Mouse (Mus musculus) 416B (cell line): ENCODE results near the gene Olfr110.
"Not testable (repeated sequence)": the region's sequence is repeated elsewhere in the genome, so short reads cannot be mapped to it uniquely, and the experiment has no call there.

Experiments
- DNase-seq: peaks from one replicate; pipeline ENCODE4 v3.0.0; 2011; ENCODE audit warnings: low read depth

Gene Olfr110

DNA sequence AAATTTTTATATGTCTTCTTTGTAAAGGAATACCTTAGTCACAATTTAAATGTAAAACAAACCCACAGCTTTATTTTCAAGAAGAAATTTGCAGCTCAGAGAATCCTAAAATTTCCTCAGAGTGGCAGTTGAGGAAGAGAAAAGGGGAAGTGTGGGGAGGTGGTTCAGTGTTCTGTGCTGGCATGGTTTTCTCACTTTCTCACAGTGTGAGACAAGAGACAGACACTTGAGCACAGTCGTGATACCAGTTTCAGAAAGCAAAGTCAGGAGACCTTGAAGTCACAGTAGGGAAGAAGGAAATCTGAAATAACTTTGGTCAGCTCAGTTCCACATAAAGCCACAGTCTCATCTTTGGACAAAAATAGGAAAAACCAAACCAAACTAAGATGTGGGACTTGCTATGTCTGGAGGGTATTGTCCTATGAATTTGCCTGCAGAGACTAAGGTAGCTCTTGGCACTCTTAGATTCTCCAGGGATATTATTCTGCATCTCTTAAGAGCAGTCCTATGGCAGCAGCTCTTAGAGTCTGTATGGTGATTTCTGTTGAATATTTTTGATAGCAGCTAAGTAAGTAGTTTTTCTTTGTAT is at the start of gene Olfr110:
TSS of gene Olfr110 (plus strand) at position 539 of the 589 bp plus-strand sequence.
- no peak for DNase-seq

DNA sequence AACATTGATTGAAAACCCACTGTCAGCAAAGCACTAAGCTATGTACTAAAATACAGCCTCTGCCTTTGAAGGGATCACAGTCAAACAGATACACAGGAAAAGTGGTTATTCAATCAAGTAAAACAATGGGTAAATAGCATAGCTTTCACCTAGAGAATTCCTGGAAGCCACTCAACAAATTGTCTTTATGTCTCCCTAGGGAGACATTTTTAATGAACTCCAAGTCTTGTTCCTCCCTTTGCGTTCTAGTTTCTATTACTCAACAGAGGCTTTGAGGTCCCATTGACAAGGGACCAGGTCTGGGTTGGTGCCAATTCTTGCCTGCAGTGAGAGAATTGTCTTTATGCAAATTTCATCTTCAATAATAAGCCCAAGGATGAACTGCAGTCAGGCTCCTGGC is 47.1 kb upstream of the Olfr110 start, which contains the start of gene Olfr108:
TSS of gene Olfr108 (plus strand) at position 301 of the 400 bp plus-strand sequence.
- DNase-seq, result no peak

DNA sequence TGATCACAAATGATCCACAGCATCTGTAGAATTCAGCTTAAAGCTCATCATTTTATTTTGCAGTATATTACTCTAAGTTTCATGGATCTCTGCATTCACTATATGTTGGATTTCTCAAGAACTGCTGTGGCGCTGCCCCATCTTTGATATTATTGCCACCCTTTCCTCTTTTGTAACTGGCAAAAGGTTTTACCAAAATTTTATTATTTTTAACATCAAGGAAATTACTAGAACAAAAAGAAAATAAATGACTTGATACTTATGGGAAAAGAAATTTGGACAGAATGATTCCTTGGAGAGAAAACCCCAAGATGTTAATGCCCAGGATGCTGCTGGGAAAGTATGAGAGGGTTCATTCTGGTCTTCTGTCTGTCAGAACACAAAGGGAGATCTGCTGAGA is 33.7 kb upstream of the Olfr110 start, which contains the start of gene Olfr109:
TSS of gene Olfr109 (plus strand) at position 301 of the 400 bp plus-strand sequence.
- DNase-seq, result no peak

DNA sequence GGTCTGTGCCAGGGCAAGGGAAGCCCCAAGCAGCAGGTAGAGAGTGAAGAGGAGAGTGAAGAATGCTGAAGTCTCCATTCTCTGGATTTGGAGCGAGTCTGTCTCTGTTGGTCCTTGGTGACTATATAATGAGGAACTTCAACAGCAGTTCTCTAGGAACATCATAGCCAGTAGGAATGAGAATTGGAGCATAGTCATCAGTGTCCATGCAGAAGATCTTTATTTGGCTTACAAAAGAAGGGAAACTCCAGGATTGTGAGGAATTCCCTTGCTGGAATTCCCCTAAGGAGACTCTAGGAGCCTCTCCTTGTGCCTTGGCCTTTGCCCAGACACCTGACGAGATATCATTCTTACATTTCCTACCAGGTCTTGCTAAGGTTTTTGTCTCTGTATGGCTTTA is 8.8 kb upstream of the Olfr110 start, which contains the start of gene H2-M2:
TSS of gene H2-M2 (minus strand) at position 101 of the 400 bp plus-strand sequence.
- no peak for DNase-seq

DNA sequence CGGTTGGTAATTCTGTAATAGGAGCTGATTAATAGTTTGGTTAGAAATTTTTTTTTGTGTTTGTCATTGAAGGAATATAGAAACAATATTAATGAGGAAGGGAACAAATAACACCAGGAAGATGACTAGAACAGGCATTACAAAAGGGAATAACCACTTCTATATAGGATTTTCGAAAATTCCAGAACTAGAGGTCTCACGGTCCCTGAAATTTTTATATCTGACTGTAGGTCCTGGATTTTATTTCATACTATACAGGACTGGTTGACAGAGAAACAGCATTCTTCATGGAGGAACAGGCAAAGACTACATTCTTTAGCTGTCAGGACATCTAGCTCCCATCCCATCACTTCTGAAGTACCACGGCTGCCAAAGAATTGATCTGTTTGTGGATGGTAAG is 15.5 kb downstream of the Olfr110 start, which contains the start of gene Olfr111:
TSS of gene Olfr111 (plus strand) at position 301 of the 400 bp plus-strand sequence.
- no peak for DNase-seq

DNA sequence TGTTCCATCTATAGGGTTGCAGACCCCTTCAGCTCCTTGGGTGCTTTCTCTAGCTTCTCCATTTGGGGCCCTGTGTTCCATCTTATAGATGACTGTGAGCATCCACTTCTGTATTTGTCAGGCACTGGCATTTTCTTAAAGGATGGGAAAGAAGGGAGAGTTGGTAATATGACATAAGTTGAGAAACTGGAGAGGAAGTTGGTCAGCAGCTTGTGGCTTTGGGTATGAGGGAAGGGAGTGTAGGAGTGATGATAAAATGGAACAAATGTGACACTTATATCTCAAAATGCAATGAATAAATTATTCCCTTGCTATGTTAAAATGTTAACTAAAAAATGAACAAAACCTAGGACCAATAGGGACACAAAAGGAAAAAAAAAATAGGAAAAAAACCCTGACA is 32.3 kb downstream of the Olfr110 start:
- not testable (repeated sequence) for DNase-seq

DNA sequence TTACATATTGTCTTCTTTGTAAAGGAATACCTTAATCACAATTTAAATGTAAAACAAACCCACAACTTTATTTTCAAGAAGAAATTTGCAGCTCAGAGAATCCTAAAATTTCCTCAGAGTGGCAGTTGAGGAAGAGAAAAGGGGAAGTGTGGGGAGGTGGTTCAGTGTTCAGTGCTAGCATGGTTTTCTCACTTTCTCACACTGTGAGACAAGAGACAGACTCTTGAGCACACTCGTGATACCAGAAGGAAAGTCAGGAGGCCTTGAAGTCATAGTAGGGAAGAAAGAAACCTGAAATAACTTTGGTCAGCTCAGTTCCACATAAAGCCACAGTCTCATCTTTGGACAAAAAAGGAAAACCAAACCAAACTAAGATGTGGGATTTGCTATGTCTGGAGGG is 33.2 kb downstream of the Olfr110 start:
- DNase-seq, result not testable (repeated sequence)

DNA sequence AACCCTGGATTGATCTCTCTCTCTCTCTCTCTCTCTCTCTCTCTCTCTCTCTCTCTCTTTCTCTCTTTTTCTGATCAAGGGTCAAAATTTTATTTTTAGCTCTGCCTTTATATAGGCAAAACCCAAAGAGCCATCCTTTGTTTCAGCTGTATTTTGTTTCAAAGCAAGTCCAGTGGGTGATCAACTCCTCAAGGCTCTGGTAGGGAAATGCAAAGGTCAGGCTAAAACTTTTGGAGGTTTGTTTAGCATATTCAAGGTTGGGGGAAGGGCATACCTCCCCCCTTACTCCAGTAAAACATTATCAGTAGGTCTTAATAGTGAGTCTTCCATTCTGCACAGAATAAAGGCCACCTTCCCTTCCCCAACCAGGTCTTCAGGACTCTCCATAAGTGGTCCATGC is 42.9 kb downstream of the Olfr110 start:
- no peak for DNase-seq

DNA sequence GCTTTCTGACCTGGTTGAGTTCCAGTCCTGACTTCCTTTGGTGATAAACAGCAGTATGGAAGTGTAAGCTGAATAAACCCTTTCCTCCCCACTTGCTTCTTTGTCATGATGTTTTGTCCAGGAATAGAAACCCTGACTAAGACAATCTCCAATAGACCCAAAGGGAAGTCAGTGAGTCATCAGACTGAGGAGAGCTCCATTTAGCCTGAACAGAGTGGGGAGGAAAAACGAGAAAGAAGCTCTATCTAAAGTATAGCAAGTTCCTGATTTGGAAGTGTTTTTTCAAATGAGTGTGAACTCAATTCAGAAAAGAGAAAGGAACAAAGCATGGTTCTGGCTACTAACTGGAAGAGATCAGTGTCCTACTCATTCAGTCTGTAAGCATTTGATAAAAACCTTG is 46.1 kb downstream of the Olfr110 start:
- not testable (repeated sequence) for DNase-seq

DNA sequence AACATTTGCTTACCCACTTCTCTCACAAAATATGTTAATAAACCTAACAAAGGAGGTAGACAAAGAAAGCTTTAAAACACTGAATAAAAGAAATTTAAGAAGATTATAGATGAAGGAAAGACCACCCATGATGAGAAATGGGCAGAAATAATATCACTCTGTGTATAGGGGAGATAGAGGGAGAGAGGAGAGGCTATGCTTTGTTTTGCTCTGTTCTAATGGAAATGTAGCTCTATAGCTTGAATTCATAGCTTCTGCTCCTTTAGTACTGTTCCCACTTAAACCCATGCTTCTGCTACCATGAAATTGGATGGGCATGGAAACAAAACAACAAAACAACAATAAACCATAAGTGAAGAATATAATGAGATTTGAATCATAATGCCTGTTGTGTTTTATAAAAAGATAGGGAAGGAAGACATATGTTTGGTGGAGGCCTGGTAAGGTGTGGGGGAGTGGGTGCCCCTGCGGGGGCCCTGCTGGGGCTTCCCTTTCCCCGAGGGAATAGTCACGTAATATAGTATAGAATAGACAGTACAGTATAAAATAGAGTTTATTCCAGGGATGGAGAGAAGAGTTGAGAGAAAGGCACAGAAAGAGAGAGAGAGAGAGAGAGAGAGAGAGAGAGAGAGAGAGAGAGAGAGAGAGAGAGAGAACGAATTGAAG is 49.3 kb downstream of the Olfr110 start:
- no peak for DNase-seq

DNA sequence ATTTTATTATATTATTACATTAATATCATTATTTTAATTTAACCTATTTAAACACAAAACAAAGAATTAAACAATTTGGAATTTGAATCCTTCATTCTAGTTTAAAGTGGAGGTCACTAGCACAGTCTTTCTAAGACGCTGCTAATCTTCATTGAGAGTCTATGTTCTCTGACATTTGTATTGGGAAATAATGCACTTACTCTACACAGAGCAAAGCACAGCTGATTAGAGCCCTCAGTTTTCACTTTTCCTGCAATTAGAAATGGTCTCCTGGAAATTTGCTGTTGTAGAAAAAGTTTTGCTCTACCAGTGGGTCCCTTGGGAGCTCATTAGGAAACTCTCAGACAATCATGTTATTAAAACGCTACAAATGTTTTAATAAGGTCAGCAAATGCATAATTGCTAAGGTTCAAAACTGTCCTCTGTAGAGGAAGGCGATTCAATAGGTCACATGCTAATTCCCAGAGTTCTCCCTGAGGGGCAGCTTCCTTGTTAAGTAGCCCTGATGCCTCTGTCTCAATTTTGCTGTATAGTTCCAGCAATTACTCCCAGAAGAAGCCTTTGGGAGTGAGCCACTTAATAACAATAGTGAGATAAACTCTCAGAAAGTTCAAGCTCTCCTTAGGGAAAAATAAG is 51.6 kb downstream of the Olfr110 start:
- no peak for DNase-seq
